Mouse (Mus musculus) MEL (cell line): ENCODE data around the gene Olfr685. TPM values are rescaled to one million over a fixed set of nuclear protein-coding genes. Genes with fewer than 3 reads are reported as not detected.

Source experiments
- DNase-seq: peaks from one replicate; pipeline ENCODE4 v3.0.0; 2011; ENCODE audit warnings: low read depth, low spot score
- H3K27ac ChIP-seq: 2 replicates; pipeline ENCODE4 v1.5.1; 2012; ENCODE audit warnings: low read depth, mild to moderate bottlenecking, control low read depth, low read length, moderate library complexity; ENCODE audit not compliant: control insufficient read depth
- H3K27me3 ChIP-seq, 2 experiments: fragments of 150-350 bp in 1 of 2; sonication (generic) in 1 of 2; 2 replicates each; pipeline ENCODE4 v1.6.1; 2012; ENCODE audit warnings: low read length in 2 of 2, mild to moderate bottlenecking in 2 of 2, improper control_type of control experiment in 1 of 2, moderate library complexity in 1 of 2; ENCODE audit not compliant: insufficient read depth in 2 of 2, control insufficient read depth in 1 of 2
- H3K36me3 ChIP-seq, 2 experiments: 2 replicates each; pipeline ENCODE4 v1.6.1; 2012 to 2014; ENCODE audit warnings: low read length in 2 of 2, improper control_type of control experiment in 1 of 2, inconsistent platforms in 1 of 2, mild to moderate bottlenecking in 1 of 2; ENCODE audit not compliant: insufficient read depth in 2 of 2, control insufficient read depth in 1 of 2
- H3K4me1 ChIP-seq, 2 experiments: fragments of 150-350 bp in 1 of 2; sonication (generic) in 1 of 2; 2 replicates each; pipeline ENCODE4 v1.6.1; 2012; ENCODE audit warnings: low read length in 2 of 2, improper control_type of control experiment in 1 of 2, mild to moderate bottlenecking in 1 of 2; ENCODE audit not compliant: insufficient read depth in 2 of 2, control insufficient read depth in 1 of 2
- H3K4me3 ChIP-seq, 2 experiments: fragments of 150-350 bp in 1 of 2; sonication (generic) in 1 of 2; 2 replicates each; pipeline ENCODE4 v1.5.1; 2012; ENCODE audit warnings: low read depth in 2 of 2, low read length in 2 of 2, mild to moderate bottlenecking in 2 of 2, moderate library complexity in 2 of 2, control low read depth in 1 of 2, improper control_type of control experiment in 1 of 2; ENCODE audit not compliant: control insufficient read depth in 1 of 2, insufficient read depth in 1 of 2
- H3K79me2 ChIP-seq: 2 replicates; pipeline ENCODE4 v1.6.1; 2012; ENCODE audit warnings: mild to moderate bottlenecking, low read length, moderate library complexity; ENCODE audit not compliant: control insufficient read depth, poor library complexity, insufficient read depth
- H3K9ac ChIP-seq: 2 replicates; pipeline ENCODE4 v1.6.1; 2012; ENCODE audit warnings: low read depth, mild to moderate bottlenecking, control low read depth, low read length, moderate library complexity; ENCODE audit not compliant: control insufficient read depth, poor library complexity, severe bottlenecking
- H3K9me3 ChIP-seq: fragments of 150-350 bp; sonication (generic); replicated peaks from 2 replicates; pipeline ENCODE4 v1.6.1; 2012; ENCODE audit warnings: mild to moderate bottlenecking, low read length, improper control_type of control experiment, moderate library complexity; ENCODE audit not compliant: insufficient read depth
- CHD1 ChIP-seq: IDR thresholded peaks from 2 replicates; pipeline ENCODE4 v1.6.1; 2012; ENCODE audit warnings: low read depth, mild to moderate bottlenecking, inconsistent platforms, low read length, improper control_type of control experiment
- CHD2 ChIP-seq: IDR thresholded peaks from 2 replicates; pipeline ENCODE4 v1.6.1; 2011; ENCODE audit warnings: low read length, improper control_type of control experiment
- CTCF ChIP-seq, 3 experiments: IDR thresholded peaks in 2 of 3; conservative IDR thresholded peaks in 1 of 3; 2 replicates each; pipeline ENCODE4 v1.5.1; 2011 to 2012; ENCODE audit warnings: low read length in 3 of 3, low read depth in 2 of 3, mild to moderate bottlenecking in 2 of 3, improper control_type of control experiment in 1 of 3, inconsistent platforms in 1 of 3, mixed read lengths in 1 of 3, moderate library complexity in 1 of 3; ENCODE audit not compliant: control insufficient read depth in 1 of 3, insufficient read depth in 1 of 3, poor library complexity in 1 of 3, severe bottlenecking in 1 of 3
- JUND ChIP-seq: IDR thresholded peaks from 2 replicates; pipeline ENCODE4 v1.6.1; 2011; ENCODE audit warnings: low read depth, mild to moderate bottlenecking, improper control_type of control experiment, low read length
- KAT2A ChIP-seq: conservative IDR thresholded peaks from 2 replicates; pipeline ENCODE4 v1.6.1; 2012; ENCODE audit warnings: low read depth, low read length, improper control_type of control experiment, inconsistent platforms
- MAFK ChIP-seq: IDR thresholded peaks from 2 replicates; pipeline ENCODE4 v1.6.1; 2011; ENCODE audit warnings: low read depth, mild to moderate bottlenecking, low read length, improper control_type of control experiment, borderline replicate concordance
- MAX ChIP-seq: IDR thresholded peaks from 2 replicates; pipeline ENCODE4 v1.6.1; 2011; ENCODE audit warnings: low read length, improper control_type of control experiment
- MEF2A ChIP-seq: IDR thresholded peaks from 2 replicates; pipeline ENCODE4 v1.6.1; 2014; ENCODE audit warnings: low read depth, mild to moderate bottlenecking, inconsistent platforms, low read length, improper control_type of control experiment; ENCODE audit not compliant: poor library complexity, insufficient replicate concordance, severe bottlenecking; ENCODE audit errors: extremely low read depth
- MXI1 ChIP-seq: IDR thresholded peaks from 2 replicates; pipeline ENCODE4 v1.6.1; 2011; ENCODE audit warnings: mild to moderate bottlenecking, low read depth, low read length, improper control_type of control experiment
- POLR2AphosphoS2 ChIP-seq: IDR thresholded peaks from 2 replicates; pipeline ENCODE4 v1.6.1; 2011; ENCODE audit warnings: low read length, improper control_type of control experiment
- POLR2AphosphoS5 ChIP-seq: IDR thresholded peaks from 2 replicates; pipeline ENCODE4 v1.6.1; 2012; ENCODE audit warnings: low read depth, borderline replicate concordance, mild to moderate bottlenecking, inconsistent platforms, low read length, moderate library complexity, mixed read lengths
- RCOR1 ChIP-seq: IDR thresholded peaks from 2 replicates; pipeline ENCODE4 v1.6.1; 2012; ENCODE audit warnings: low read depth, mild to moderate bottlenecking, inconsistent platforms, low read length, improper control_type of control experiment
- SIN3A ChIP-seq: IDR thresholded peaks from 2 replicates; pipeline ENCODE4 v1.6.1; 2012; ENCODE audit warnings: low read length, improper control_type of control experiment, inconsistent platforms
- SMC3 ChIP-seq: IDR thresholded peaks from 2 replicates; pipeline ENCODE4 v1.6.1; 2011; ENCODE audit warnings: low read depth, low read length, improper control_type of control experiment
- TAL1 ChIP-seq: IDR thresholded peaks from 2 replicates; pipeline ENCODE4 v1.6.1; 2012; ENCODE audit warnings: mild to moderate bottlenecking, inconsistent platforms, low read length, moderate library complexity, mixed read lengths
- USF1 ChIP-seq: IDR thresholded peaks from 2 replicates; pipeline ENCODE4 v1.6.1; 2014; ENCODE audit warnings: low read depth, mild to moderate bottlenecking, inconsistent platforms, low read length, improper control_type of control experiment, moderate library complexity
- USF2 ChIP-seq, 2 experiments: IDR thresholded peaks; 2 replicates each; pipeline ENCODE4 v1.6.1; 2011 to 2012; ENCODE audit warnings: improper control_type of control experiment in 2 of 2, low read length in 2 of 2, borderline replicate concordance in 1 of 2, inconsistent platforms in 1 of 2, low read depth in 1 of 2, mild to moderate bottlenecking in 1 of 2; ENCODE audit not compliant: insufficient read depth in 1 of 2
- ZMIZ1 ChIP-seq: IDR thresholded peaks from 2 replicates; pipeline ENCODE4 v1.6.1; 2012; ENCODE audit warnings: low read depth, mild to moderate bottlenecking, inconsistent platforms, low read length, improper control_type of control experiment, moderate library complexity
- polyA plus RNA-seq, 2 experiments: library from polyadenylated mRNA; stranded (reverse) in 1 of 2; unstranded in 1 of 2; fragments of >175 nt in 1 of 2; fragments of >200 nt in 1 of 2; gene quantifications; 2 replicates each; pipeline versions ENCODE4 v1.2.1 to v1.2.4; 2012; ENCODE audit warnings: low replicate concordance in 2 of 2, low read depth in 1 of 2; ENCODE audit not compliant: insufficient read length in 2 of 2, insufficient read depth in 1 of 2, missing spikeins in 1 of 2
- total RNA-seq: library from RNA; depleted of rRNA; stranded (reverse); fragments of 300-350 nt; gene quantifications from 2 replicates; pipeline ENCODE4 v1.2.3, GENCODE M21; 2012

The Olfr685 gene
- total and polyA plus RNA-seq, 3 experiments, result not detected

GRCm38 (mm10) chr7:105218281-105218680 lies 32.5 kb upstream of the Olfr685 start:
- Histone ChIP-seq H3K9ac (no peak overlapping the region), H3K4me1 (no peaks in the 10 kb centered on the region), H3K4me3 (no peak overlapping the region), H3K27me3 (no peaks in the 10 kb centered on the region), H3K27ac (no peak overlapping the region), H3K79me2 (no peaks in the 10 kb centered on the region), H3K36me3 (no peaks in the 10 kb centered on the region), H3K9me3 (no peaks in the 10 kb centered on the region)
- TF ChIP-seq KAT2A (no peak), USF2 (IDR thresholded peaks at IDR 0.05; ENCODE audit: borderline replicate concordance in 1 of 2, insufficient read depth in 1 of 2, low read depth in 1 of 2, low read length in 2 of 2) (no peak), TAL1 (no peak), CHD2 (no peak), SIN3A (no peak), JUND (no peak), MEF2A (no peak), USF1 (no peak), MAX (no peak), RCOR1 (no peak), CTCF (IDR thresholded peaks at IDR 0.05 in 2 of 3, conservative IDR thresholded peaks at IDR 0.05 in 1 of 3; ENCODE audit: control insufficient read depth in 1 of 3, insufficient read depth in 1 of 3, low read depth in 2 of 3, low read length in 3 of 3, poor library complexity in 1 of 3, severe bottlenecking in 1 of 3) (no peak), POLR2AphosphoS5 (no peak), POLR2AphosphoS2 (no peak), SMC3 (no peak)
- DNase-seq, result no peak

DNA sequence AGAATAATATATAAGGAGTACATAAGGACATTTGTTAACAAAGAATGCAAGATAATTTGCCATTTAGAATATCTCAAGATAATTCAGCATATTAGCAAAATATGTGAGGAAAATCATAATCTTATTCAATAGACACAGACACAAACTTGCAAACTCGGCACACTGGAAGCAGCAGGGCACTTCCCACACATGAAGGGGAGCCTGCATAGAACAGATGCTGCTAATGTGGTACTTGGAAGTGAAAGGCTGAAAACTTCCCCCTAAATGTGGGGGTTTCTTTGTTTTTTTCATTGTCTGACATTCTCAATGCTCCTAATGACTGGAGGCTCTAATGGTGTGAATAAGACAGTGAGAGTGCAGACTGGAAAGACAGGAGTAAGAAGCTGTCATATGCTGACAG lies 28.9 kb upstream of the Olfr685 start:
- no peaks in the 10 kb centered on the region for H3K4me1 ChIP-seq
- H3K4me3 ChIP-seq, result no peak overlapping the region
- DNase-seq, result no peak
- H3K79me2 ChIP-seq, result no peaks in the 10 kb centered on the region
- H3K36me3 ChIP-seq, result no peaks in the 10 kb centered on the region
- H3K27me3 ChIP-seq, result no peaks in the 10 kb centered on the region
- H3K27ac ChIP-seq, result no peak overlapping the region
- TF ChIP-seq CHD1, result no peak
- TF ChIP-seq MAFK, result no peak
- no peak for TF ChIP-seq MXI1
- TF ChIP-seq USF1, result no peak
- no peak for TF ChIP-seq MEF2A
- TF ChIP-seq ZMIZ1, result no peak
- TF ChIP-seq TAL1, result no peak
- TF ChIP-seq JUND, result no peak
- no peak overlapping the region for H3K9ac ChIP-seq
- H3K9me3 ChIP-seq, result no peaks in the 10 kb centered on the region
